Mouse (Mus musculus) CD4-positive helper T cell, adult 2 months (primary cell): ENCODE measurements around the gene Dlgap4.
A peak's percentile ranks its signal among the peaks of the same experiment; 100 is the strongest.

Experiments
- DNase-seq: peaks from one replicate; pipeline ENCODE4 v3.0.0-alpha.2; 2012; ENCODE audit warnings: low read depth, missing footprints, low spot score

Gene Dlgap4

DNA sequence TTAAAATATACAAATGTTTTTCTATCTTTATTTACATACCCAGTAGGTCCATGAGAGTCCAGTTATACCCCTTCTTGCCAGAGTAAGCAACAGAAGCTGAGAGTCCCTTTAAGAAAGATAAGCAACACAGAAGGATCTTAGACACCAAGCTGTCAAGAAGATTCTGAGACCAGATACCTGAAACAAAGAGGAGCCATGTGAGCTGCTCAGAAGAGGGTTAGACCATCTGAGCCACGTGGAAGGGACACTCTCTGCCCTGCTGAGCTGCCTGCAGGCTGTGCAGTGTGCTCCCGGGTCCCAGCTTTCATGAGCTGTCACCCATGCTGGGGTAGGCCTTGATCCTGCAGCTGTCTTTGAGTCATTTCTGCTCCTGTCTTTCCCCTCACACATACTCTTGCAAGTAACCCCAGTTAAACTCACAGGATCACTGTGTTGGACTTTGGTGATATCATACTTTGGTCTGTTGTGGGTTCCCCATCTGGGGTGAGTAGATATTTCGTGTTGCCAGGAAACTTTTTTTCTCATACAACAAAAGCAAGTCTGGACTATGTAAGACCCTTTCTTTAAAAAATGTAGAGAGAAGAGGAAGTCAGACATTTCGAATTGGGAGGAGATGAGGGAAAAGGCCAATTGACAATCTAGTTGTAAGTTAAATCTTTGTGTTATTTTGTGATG, 190.3 kb downstream of the Dlgap4 start:
- no peak for DNase-seq

DNA sequence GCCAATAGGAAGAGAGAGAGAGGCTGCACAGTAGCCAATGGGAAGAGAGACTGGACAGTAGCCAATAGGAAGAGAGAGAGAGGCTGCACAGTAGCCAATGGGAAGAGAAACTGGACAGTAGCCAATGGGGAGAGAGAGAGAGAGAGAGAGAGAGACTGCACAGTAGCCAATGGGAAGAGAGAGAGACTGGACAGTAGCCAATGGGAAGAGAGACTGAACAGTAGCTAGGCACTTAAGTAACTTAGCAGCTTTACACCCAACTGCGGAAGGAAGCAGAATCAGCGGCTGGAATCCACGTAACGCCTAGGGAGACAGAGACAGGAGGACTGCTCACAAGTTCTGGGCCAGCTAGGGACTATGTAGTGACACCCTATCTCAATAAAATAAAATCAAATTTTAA, 191.1 kb downstream of the Dlgap4 start:
- DNase-seq, result no peak

DNA sequence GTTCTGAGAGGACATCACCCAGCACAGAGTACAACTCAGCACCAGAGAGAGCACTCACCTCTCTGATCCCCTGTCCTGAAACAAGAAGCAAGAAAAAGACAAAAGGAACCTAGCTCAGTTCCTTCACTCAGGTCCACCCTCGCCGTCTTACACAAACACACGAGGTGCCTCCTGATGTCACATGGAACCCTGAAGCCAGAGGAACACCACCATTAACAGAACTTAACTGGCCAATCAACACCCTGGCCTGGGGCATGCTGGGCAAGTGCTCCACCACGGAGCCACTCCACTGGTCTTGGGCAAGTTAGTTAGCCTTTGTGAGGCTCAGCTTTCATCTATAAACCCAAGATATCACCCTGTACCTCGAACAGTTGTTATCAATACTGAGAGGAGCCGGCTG, 193.4 kb downstream of the Dlgap4 start:
- DNase-seq, result no peak

DNA sequence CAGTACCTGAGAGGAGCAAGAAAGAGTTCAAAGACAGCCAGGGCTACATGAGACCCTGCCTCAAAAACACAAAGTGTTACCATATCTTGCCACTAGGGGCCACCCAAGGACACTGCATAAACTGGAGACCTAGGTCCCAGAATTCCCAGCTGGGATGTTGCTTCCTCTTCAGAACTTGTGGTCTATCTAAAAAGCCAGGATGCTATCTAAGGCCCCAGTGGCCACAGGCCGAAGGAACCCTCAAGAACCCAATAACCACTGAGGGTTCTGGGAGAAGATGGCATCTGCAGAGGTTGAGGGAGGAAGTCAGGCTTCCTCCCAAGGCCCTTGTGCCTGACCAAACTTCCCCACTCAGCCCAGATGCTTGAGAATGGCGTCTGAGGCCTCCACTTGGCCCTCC, 196.1 kb downstream of the Dlgap4 start:
- DNase-seq, result peak; percentile 42

DNA sequence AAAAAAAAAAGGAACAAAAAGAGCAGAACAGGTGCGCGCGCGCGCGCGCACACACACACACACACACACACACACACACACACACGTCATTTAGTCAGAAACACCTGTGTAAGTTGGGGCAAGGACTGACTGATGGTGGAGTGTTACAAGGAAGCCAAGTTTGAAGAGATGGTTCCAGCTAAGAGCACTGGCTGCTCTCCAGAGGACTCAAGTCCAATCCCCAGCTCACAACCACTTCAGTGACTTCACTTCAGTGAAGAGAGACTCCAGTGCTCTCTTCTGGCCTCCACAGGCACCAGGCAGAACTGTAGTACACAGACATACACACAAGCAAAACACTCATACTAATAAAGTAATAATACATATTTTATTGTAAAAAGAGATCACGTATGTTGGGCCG, 197.2 kb downstream of the Dlgap4 start:
- no peak for DNase-seq

DNA sequence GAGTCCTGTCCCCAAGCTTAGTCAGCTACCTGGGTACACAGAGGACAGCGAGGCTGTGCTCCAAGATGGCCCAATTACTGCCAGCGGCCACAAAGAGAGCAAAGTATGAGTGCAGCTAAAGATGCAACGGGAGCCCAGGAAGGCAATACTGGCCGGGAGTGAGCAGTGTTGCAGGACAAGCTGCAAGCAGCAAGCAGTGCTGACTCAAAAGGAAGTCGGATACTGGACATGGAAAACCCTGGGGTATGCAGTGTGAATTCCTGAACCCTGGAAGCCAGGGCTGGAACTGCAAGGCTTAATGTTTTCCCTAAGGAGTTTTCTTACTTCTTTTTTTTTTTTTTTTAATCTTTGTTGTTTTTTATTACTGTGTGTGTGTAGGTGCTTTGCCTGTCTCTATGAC, 198.1 kb downstream of the Dlgap4 start:
- no peak for DNase-seq
